Mouse (Mus musculus) midbrain, postnatal 0 days (tissue): ENCODE results near the gene Raf1. TPM values are rescaled to one million over a fixed set of nuclear protein-coding genes. Genes with fewer than 3 reads are reported as not detected.

ENCODE experiments used
- ATAC-seq: fragments of 200-750 bp; cut with Nextera tagmentation; 2 replicates; pipeline ENCODE4 v1.8.0; 2017; ENCODE audit warnings: moderate number of reproducible peaks, mild to moderate bottlenecking, moderate TSS enrichment, moderate library complexity; ENCODE audit not compliant: low FRiP score
- DNase-seq: peaks from one replicate; pipeline ENCODE4 v3.0.0-alpha.2; 2015; ENCODE audit warnings: low spot score
- H3K27ac ChIP-seq: fragments of 300-500 bp; sonication (generic); 2 replicates; pipeline ENCODE4 v1.5.1; 2014; ENCODE audit warnings: low read depth, mild to moderate bottlenecking, low read length, mixed read lengths
- H3K27me3 ChIP-seq: fragments of 300-500 bp; sonication (generic); 2 replicates; pipeline ENCODE4 v1.6.1; 2014; ENCODE audit warnings: low read length, control low read depth, mixed read lengths; ENCODE audit not compliant: insufficient read depth
- H3K36me3 ChIP-seq: fragments of 300-500 bp; sonication (generic); 2 replicates; pipeline ENCODE4 v1.6.1; 2014; ENCODE audit warnings: low read length, control low read depth, mixed read lengths; ENCODE audit not compliant: insufficient read depth
- H3K4me1 ChIP-seq: fragments of 300-500 bp; sonication (generic); 2 replicates; pipeline ENCODE4 v1.6.1; 2014; ENCODE audit warnings: mild to moderate bottlenecking, control low read depth, antibody characterized with exemption, low read length, mixed read lengths; ENCODE audit not compliant: insufficient read depth
- H3K4me2 ChIP-seq: fragments of 300-500 bp; sonication (generic); 2 replicates; pipeline ENCODE4 v1.6.1; 2014; ENCODE audit warnings: low read depth, mild to moderate bottlenecking, low read length, mixed read lengths; ENCODE audit not compliant: poor library complexity, severe bottlenecking
- H3K4me3 ChIP-seq: fragments of 300-500 bp; sonication (generic); 2 replicates; pipeline ENCODE4 v1.5.1; 2014; ENCODE audit warnings: low read depth, mild to moderate bottlenecking, low read length, moderate library complexity
- H3K9ac ChIP-seq: fragments of 300-500 bp; sonication (generic); replicated peaks from 2 replicates; pipeline ENCODE4 v1.6.1; 2014; ENCODE audit warnings: mild to moderate bottlenecking, low read length, moderate library complexity, mixed read lengths; ENCODE audit not compliant: poor library complexity, severe bottlenecking
- H3K9me3 ChIP-seq: fragments of 300-500 bp; sonication (generic); 2 replicates; pipeline ENCODE4 v1.6.1; 2016; ENCODE audit warnings: low read length, control low read depth
- CTCF ChIP-seq: IDR thresholded peaks from 2 replicates; pipeline ENCODE4 v1.5.1; 2016; ENCODE audit warnings: antibody characterized with exemption, mild to moderate bottlenecking
- WGBS: fragments of 180-500 bp; shearing (Covaris S2); extraction: QIAGEN DNeasy Blood & Tissue Kit; methylation state at CpG from one replicate; pipeline ENCODE4 v1.1.7; 2014; 5-methylcytosine and 5-hydroxymethylcytosine counted together
- polyA plus RNA-seq: library from polyadenylated mRNA; unstranded; fragments of >200 nt; fragmentation: Nextera tagmentation; extraction: Ambion mirVana; gene quantifications from 2 replicates; pipeline ENCODE4 v1.2.1, GENCODE M21; 2015
- total RNA-seq: library from RNA; depleted of rRNA; stranded (reverse); fragments of >200 nt; gene quantifications from 2 replicates; pipeline ENCODE4 v1.2.3, GENCODE M21; 2014; rRNA removed

Gene Raf1
- total RNA-seq (195 and 196 TPM in 2 replicates), polyA plus RNA-seq (88.2 and 89.1 TPM in 2 replicates)

DNA sequence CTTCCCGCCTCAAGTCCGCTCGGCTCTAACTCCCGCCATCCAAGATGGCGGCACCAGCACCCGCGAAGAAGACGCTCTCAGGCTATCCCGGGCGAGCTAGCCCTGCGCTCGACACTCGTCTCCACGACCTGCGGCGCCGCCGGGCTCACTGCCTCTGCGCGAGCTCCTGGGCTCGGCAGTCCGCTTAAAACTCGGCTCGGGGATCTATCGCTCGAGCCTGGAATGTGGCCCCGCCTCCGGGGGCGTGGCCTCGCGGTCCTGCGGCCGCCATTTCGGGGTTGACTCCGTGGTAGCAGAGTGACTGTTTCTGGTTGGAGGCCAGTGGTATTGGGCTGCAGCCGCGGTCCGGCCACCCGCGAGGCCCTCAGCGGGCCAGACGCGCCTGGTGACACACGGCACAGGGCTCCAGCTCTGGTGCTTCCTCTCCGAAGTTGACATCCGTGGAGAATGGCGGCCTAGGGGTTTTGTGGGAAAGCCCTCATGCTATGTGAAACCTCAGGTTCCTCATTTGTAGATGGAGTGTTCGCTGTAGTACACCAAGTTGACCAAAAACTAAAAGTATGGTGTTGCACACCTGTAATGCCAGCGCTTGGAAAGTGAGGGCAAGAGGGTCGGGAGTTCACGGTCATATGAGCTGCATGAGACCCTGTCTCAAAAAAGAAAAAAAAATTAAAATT is at the start of gene Raf1:
Raf1 (minus strand) TSS at position 184 of the 677 bp plus-strand sequence.
- H3K27me3 ChIP-seq: no peaks in the 10 kb centered on the region
- no peaks in the 10 kb centered on the region for H3K9me3 ChIP-seq
- peak; percentile 99 for DNase-seq
- peak within 1 kb of the TSS; percentile 92 for H3K4me3 ChIP-seq
- H3K36me3 ChIP-seq: no peaks in the 10 kb centered on the region
- TF ChIP-seq CTCF: peak; percentile 8; the same call in 1 of the 2 replicates
- H3K4me1 ChIP-seq: no peaks in the 10 kb centered on the region; the same call in 1 of the 2 replicates
- peak within 1 kb of the TSS; percentile 99 for H3K9ac ChIP-seq
- peak within 1 kb of the TSS; percentile 99 for H3K27ac ChIP-seq
- under 1% methylated on average over 51 of the region's 51 CpGs for WGBS
- peak; percentile 99 for ATAC-seq
- H3K4me2 ChIP-seq: peak within 1 kb of the TSS; percentile 72

DNA sequence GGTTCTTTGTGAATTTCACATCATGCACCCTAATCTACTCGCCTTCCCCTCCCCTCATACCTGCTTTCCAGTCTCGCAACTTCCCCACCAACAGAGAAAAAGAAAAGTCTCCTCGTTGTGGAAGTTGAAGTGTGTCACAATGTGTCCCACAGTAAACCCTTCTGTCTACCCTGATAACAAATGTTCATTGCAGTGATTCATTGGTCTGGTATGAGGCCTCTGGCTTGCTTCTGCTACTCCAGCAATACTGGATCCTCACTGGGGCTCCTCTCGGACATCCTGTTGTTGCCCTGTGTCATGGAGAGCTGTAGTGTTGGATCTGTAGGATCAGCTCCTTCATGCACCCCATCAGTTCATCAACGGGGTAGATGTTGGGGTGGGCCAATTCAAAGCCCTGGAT is 45.8 kb upstream of the Raf1 start:
- Histone ChIP-seq H3K9me3 (no peaks in the 10 kb centered on the region), H3K4me2 (no peak overlapping the region), H3K36me3 (no peaks in the 10 kb centered on the region), H3K4me1 (no peaks in the 10 kb centered on the region), H3K9ac (no peak overlapping the region), H3K27me3 (no peaks in the 10 kb centered on the region), H3K4me3 (no peak overlapping the region), H3K27ac (no peak overlapping the region)
- TF ChIP-seq CTCF: no peak
- no peak for DNase-seq
- ATAC-seq: no peak
- WGBS: 82% methylated on average over 5 of the region's 5 CpGs

DNA sequence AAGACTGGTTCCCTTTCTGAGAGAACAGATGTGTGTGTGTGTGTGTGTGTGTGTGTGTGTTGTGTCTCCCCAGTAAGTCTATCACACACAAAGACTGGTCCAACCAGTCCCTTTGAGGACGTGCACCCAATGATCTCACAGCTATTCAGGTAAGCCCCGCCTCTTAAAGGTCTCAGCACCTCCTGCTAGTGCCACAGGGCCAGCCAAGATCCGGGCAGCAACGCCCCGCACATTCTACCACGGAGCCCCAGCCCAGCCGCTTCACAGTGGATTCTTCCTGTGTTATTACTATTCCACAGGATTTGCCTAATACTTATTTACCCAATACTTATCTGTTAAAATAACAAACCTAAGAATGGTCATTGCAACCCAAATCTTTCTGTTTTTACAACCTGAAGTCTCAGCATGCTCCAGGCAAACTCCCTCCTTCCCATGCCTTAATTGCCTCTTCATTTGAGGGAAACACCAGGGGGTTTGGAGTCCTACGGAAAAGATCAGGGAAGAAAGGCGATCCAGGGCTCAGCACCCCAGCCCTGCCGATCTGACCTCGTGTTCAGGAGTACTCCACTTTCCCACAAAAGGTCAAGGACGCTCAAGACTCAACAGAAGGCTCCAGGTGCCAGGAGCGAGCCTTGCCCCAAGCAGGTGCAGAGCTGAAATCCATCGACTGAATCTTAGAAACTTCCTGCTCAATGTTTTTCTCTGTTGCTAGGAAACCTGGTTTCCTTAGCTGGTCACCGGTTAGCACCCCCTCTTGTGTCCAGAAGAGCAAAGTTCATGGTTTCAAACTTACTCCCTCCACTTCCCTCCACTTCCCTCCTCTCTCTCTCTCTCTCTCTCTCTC is 41.5 kb upstream of the Raf1 start:
- peak overlapping the region; percentile 12 for H3K4me3 ChIP-seq
- H3K9ac ChIP-seq: no peak overlapping the region
- H3K36me3 ChIP-seq: no peaks in the 10 kb centered on the region
- WGBS: 1% methylated on average over 15 of the region's 15 CpGs
- H3K4me1 ChIP-seq: no peaks in the 10 kb centered on the region
- TF ChIP-seq CTCF: peak; percentile 56
- peak; percentile 80 for ATAC-seq
- no peaks in the 10 kb centered on the region for H3K9me3 ChIP-seq
- no peaks in the 10 kb centered on the region for H3K27me3 ChIP-seq
- H3K4me2 ChIP-seq: peak overlapping the region; percentile 42
- DNase-seq: peak; percentile 72
- no peak overlapping the region for H3K27ac ChIP-seq

DNA sequence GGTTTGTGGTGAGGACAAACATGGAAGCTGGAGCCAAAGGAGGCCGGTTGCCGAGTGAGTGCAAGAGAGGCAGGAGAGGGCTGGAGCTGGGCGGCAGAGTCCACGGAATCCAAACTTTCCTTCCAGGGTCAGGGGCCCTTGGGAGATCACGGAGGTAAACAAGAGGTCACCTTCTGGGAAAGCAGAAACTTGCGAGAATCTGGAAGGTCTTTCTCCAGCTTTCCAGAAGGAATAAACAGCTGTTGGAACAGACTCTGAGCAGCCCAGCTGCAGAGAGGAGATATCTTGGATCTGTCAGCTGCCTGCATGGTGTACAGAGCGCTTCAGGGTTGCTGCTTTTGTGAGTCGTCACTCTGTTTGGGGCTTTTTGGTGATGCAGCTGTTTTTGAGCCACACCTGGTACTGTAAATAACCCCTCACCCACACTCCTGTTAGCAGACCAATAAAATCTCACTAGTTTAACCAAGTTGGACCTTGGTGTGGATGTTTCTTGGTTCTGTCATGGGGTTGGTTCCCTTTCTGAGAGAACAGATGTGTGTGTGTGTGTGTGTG is 40.7 kb upstream of the Raf1 start:
- Histone ChIP-seq H3K27ac (no peak overlapping the region), H3K4me2 (peak overlapping the region; percentile 42), H3K36me3 (no peaks in the 10 kb centered on the region), H3K27me3 (no peaks in the 10 kb centered on the region), H3K9me3 (no peaks in the 10 kb centered on the region), H3K4me1 (no peaks in the 10 kb centered on the region), H3K4me3 (peak overlapping the region; percentile 2; the same call in 1 of the 2 replicates), H3K9ac (0 out of 2 replicates have a peak overlapping the region, but pooled peaks have one; percentile 19)
- no peak for TF ChIP-seq CTCF
- ATAC-seq: no peak; the same call in 1 of the 2 replicates
- 14% methylated on average over 8 of the region's 8 CpGs for WGBS
- no peak for DNase-seq

DNA sequence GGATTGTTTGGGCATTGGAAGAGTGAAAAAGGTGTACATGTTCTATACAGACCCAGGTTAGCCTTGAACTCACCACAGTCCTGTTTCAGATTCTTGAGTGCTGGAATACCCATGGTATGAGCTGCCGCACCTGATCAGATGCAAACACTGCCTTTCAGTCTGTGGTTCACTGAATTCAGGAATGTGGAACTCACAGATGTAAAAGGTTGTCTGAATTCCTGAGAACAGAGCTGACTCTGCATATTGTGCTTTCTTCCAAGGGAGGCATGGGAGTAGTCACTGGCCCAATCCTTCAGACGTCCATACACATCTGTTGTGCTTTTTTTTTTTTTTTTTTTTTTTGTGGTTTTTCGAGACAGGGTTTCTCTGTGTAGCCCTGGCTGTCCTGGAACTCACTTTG is 34.8 kb upstream of the Raf1 start:
- TF ChIP-seq CTCF: no peak
- Histone ChIP-seq H3K4me2 (no peak overlapping the region), H3K4me1 (no peaks in the 10 kb centered on the region), H3K27me3 (no peaks in the 10 kb centered on the region), H3K36me3 (no peaks in the 10 kb centered on the region), H3K9ac (no peak overlapping the region), H3K9me3 (no peaks in the 10 kb centered on the region), H3K4me3 (no peak overlapping the region), H3K27ac (no peak overlapping the region)
- 84% methylated on average over 2 of the region's 3 CpGs for WGBS
- DNase-seq (no peak), ATAC-seq (no peak)
